Mouse (Mus musculus) adrenal gland (tissue): ENCODE measurements around the gene D5Ertd579e.

Experiments used
- intact Hi-C: fragments of 180-260 bp; cut with DNase I; formaldehyde crosslinking; loops from one replicate; pipeline ENCODE4 v1.15.1; 2025

Gene D5Ertd579e

DNA sequence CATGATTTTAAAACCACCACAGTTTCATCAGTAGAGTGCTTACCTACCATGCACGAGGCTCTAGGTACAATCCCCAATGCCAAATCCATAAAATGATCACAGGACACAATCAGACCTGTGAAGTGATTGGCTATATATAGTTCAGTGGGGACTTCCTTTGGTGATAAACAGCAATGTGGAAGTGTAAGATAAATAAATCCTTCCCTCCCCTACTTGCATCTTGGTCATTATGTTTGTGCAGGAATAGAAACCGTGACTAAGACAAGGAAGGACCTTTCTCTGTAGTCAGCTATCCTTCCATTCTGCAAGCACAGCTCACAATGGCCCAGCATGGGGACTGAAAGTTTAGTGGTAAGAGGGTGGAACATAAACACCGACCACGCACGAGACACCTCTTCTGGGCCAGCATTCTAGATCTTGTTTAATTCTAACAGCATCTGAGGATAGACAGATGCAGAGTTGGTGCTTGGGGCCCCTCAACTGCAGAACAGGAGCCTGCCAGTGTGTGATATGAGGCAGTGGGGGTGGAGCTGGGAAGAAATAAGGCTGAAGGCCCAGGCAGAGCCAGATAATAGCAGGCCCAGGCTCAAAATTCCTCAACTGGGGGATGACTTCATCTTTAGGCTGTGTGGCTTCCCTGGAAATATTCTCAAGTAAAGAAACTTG lies 25.0 kb upstream of the D5Ertd579e start:
- intact Hi-C loops, result no loop called here

DNA sequence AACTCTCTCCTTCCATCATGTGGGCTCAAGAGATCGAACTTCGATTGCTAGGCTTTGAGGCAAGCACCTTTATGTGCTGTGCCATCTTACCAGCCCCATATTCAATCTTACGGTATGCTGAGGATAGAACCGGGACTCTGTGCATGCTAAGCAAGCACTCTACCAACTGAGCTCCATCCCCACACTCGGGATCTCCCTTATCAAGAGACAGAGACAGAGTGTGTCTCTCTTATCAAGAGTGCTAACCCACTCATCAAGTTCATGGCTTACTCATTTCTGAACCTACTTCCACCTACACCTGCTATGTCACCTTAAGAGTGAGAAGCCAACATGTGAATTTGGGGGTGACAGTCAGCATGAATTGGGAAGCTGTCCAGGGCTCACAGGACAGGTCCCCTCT lies 24.4 kb upstream of the D5Ertd579e start:
- intact Hi-C loops, result no loop called here

GRCm38 (mm10) chr5:36719601-36720000 lies 23.8 kb upstream of the D5Ertd579e start:
- intact Hi-C loops, result no loop called here

DNA sequence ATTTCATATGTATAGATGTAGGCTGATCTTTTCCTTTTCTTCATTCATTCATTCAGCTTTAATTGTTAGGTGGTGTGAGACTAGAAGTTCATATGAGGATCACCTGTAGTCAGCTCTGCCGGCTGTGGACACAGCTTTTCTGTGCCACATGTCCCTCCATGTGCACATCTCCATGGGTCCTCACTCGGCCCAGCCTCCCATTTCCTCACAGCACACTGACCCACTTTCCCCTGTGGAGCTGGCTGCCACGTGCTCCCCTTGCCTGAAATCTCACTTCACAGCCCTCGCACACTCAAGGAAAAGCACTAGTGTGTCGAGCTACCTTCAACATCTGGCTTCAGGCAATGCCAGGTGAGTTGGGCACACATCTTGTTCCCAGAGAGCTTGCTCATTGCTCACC lies 23.3 kb upstream of the D5Ertd579e start:
- intact Hi-C loops, result no loop called here

DNA sequence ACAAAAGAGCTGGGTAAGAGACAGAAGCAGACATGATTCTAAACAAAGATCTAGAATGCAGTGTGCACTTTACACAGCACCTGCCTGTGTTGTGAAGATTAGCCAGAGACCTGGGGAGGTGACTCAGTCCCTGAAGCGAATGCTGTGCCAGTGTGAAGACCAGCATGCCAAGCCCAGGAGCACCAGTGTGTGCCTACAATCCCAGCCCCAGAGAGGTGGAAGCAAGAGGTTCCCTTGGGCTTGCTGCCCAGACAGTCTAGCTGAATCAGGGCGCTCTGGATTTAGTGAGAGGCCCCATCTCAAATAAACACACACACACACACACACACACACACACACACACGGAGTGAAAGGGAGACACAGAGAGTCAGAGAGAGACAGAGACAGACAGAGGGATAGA lies 22.1 kb upstream of the D5Ertd579e start:
- intact Hi-C loops, result no loop called here

DNA sequence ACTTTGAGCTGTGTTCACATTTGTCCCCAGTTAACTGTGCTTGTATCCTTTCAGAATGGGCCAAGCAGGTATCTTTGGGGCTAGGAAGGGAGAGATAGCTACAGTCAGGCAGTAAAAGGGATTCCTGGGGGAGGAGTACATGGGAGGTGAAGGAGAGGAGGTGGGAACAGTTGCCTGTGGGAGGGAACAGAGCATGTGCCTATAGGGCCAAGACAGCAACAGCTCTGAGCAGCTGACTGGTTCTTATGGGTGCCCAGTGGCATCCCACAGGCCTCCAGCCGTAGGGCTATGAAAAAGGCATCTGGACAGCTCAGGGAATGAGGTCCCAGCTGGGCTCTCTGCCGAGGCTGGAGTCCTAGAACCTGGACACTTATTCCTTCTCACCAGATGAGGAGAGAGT lies 21.0 kb upstream of the D5Ertd579e start:
- intact Hi-C loops, result no loop called here

DNA sequence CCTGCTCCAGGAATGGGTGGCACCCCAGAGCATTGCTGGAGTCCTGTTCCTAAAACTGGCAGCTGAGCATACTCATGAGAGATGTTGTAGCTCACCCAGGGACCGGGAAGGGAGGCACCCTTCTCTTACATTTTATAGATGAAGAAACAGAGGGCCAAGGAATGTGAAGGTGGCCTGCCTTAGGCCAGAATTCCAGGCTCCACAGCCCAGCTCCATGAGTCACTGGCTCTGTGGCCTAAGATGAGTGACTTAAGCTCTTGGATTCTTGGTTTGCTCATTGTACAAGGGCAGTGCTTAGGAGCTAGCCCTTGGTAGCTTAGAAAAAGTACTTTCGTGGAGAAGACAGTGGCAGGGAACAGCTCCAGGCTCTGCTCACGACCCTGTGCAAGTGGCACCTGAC lies 19.0 kb upstream of the D5Ertd579e start:
- intact Hi-C loops, result no loop called here

GRCm38 (mm10) chr5:36713693-36714092 lies 17.9 kb upstream of the D5Ertd579e start:
- intact Hi-C loops, result loop anchor here (2.0 kb wide), 1 partner anchor 17 kb away; the partner anchor contains the start of gene D5Ertd579e

DNA sequence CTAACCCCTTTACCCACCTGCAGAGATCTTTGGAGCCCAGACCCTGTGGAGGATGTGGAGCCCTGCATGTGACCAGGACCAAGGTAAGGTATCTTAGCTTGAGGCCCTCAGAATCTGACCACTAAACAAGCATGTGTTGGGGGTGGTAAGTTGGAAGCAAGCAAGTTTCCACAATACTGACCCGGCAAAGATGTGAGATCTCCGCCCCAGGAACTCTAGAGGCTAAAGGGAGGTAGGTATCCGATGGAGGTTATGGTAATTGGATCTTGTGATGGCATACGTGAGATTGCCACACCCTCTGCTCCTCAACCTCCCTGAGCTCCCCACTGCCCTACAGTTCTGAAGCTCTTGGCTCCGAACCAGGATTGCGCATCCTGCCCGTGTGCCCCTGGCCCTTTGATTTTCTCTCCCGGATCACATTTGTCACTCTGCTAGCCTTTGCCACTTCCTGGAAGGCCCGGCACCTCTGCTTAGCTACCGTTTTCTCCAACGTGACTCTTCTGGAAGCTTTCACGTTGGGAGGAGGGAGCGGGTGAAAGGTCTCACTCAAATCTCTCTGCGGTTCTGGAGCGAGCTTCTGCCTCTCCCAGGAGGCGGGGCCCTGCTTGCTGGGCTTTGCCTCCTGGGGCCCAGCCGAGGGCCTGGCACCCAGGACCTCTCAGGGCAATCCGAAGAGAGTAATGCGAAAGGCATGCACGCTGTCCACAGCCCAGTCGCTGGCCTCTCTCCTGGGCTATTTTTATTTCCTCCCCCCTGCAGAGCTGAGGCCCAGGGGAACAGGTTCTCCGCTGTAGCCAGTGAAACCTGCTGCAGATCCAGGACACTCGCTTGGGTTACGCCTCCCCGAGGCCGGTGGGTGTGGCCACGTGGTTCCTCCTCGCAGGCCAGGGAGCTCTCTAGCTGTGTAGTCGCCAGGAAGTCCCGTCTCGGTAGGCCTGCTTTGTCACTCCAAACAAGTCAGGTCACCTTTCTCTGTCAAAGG lies 17.0 kb upstream of the D5Ertd579e start:
- intact Hi-C loops, result loop anchor here (2.0 kb wide), 1 partner anchor 16 kb away; the partner anchor contains the start of gene D5Ertd579e

- intact Hi-C loops, result loop anchor here (2.0 kb wide), 1 partner anchor 15 kb away; the partner anchor contains the start of gene D5Ertd579e
These were observed 16.0 kb upstream of the D5Ertd579e start for GRCm38 (mm10) chr5:36711863-36712262.

DNA sequence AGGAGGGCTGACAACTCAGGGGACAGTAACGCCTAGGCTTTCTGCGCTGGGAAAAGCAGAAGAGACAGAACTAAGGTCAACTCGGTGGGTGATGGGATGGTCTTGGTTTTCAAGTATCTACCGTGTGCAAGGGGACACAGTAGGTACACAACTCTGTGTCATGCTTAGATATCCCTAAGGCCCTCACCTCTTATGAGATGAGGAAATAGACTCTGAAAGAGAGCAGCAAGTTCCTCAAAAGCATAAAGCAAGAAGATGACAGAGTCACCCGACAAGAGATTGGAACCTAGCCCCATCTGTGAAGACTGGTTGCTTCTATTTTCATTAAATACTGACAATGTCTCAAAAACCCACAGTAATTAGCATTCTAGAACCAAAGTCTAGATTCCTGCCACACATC lies 10.0 kb upstream of the D5Ertd579e start:
- intact Hi-C loops, result no loop called here

DNA sequence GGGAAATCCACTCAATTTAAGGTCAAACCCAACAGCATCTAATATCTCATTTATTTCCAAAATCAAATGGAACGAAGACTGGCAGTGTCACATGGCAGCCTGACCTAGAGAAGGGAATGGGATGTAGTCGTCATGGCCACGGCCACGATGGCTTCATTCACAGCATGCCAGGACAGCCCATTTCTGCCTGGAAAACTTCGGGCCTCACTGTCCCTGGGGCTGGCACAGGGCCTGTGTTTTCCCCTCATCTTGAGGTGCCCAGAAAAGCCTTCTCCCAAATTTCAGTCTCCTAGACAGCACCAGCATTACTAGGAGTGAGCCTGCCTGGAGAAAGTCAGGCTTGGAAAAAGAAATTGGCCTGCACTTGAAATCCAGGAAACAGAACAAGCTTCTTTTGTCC lies 9.6 kb upstream of the D5Ertd579e start:
- intact Hi-C loops, result no loop called here

DNA sequence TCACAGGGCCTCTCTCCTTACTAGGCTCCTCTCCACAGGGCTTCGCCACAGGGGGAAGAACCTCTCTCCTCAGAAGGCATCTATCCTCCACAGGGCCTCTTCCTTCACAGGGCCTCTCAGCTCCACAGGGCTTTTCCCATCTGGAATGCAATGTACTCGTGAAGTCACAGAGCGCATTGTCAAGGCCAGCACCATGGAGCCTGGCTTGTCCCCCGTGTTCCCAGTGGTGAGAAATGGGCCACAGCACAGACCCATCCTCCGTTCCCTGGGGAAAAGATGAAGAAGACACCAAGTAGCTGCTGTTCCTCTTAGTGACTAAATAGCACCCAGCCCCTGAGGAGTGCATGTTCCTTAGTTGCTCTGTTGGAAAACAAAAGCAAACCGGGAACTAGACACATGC lies 8.9 kb upstream of the D5Ertd579e start:
- intact Hi-C loops, result no loop called here

- intact Hi-C loops, result no loop called here
These were observed 5.3 kb upstream of the D5Ertd579e start for GRCm38 (mm10) chr5:36700939-36701620.

- intact Hi-C loops, result loop anchor here (5.0 kb wide), 1 partner anchor 44 kb away; no protein-coding TSS in a partner anchor
These were observed 2.9 kb upstream of the D5Ertd579e start for GRCm38 (mm10) chr5:36698689-36699088.

GRCm38 (mm10) chr5:36698067-36698670 lies 2.3 kb upstream of the D5Ertd579e start:
- intact Hi-C loops, result loop anchor here (5.0 kb wide), 1 partner anchor 44 kb away; no protein-coding TSS in a partner anchor

- intact Hi-C loops, result loop anchor here (2.0 to 5.0 kb wide), 2 partner anchors 16 to 46 kb away; no protein-coding TSS in a partner anchor
These were observed 878 bp upstream of the D5Ertd579e start for GRCm38 (mm10) chr5:36696504-36697300.

GRCm38 (mm10) chr5:36695005-36695404 lies 819 bp downstream of the D5Ertd579e start:
- intact Hi-C loops, result loop anchor here (5.0 kb wide), 1 partner anchor 47 kb away; no protein-coding TSS in a partner anchor

DNA sequence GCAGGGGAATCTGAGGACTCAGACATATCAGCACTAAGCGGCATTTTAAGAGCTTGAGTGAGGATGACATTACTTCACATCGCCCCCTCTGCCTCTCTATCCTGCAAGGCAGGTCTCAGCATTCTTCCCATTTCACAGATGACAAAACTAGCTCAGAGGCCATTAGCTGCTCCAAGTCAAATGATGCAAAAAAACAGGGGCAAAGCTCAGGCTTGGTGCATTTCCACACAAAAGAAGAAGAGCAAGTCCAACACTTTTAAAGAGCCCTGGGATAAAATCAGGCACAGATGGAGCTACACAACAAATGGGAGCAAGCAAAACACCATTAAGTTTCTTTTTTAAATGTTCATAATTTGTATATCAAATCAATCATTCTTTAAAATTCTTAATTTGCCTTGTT lies 2.2 kb downstream of the D5Ertd579e start:
- intact Hi-C loops, result no loop called here

- intact Hi-C loops, result no loop called here
These were observed 4.4 kb downstream of the D5Ertd579e start for GRCm38 (mm10) chr5:36691423-36691822.
